Mouse (Mus musculus): ENCODE measurements at regions not wholly inside any gene's neighbourhood (a gene's known extent, or its start where the extent isn't known, plus 50 kb on each side); places are given as distances from the start of the nearest gene placed in this dataset.

GRCm38 (mm10) chr13:90584766-90585165 is 320.4 kb downstream of the Atp6ap1l start:
- no peak for DNase-seq

- DNase-seq: no peak
Measured at GRCm38 (mm10) chr13:90575371-90575770, 329.8 kb downstream of the Atp6ap1l start.

GRCm38 (mm10) chr13:90572580-90572979 is 332.6 kb downstream of the Atp6ap1l start:
- no peak for DNase-seq

GRCm38 (mm10) chr13:90563183-90563840 is 341.8 kb downstream of the Atp6ap1l start:
- DNase-seq: no peak

- DNase-seq: no peak
Measured at GRCm38 (mm10) chr13:90560095-90560494, 345.1 kb downstream of the Atp6ap1l start.

GRCm38 (mm10) chr13:90559481-90559880 is 345.7 kb downstream of the Atp6ap1l start:
- DNase-seq: no peak

- no peak for DNase-seq
Measured at GRCm38 (mm10) chr13:90551166-90551565, 354.0 kb downstream of the Atp6ap1l start.

- DNase-seq: no peak
Measured at GRCm38 (mm10) chr13:90546288-90547035, 358.7 kb downstream of the Atp6ap1l start.

GRCm38 (mm10) chr13:90545816-90546215 is 359.3 kb downstream of the Atp6ap1l start:
- no peak for DNase-seq

- peak; percentile 12 for DNase-seq
Measured at GRCm38 (mm10) chr13:90537525-90537924, 367.6 kb downstream of the Atp6ap1l start.

GRCm38 (mm10) chr13:90526998-90527397 is 378.2 kb downstream of the Atp6ap1l start:
- no peak for DNase-seq

- DNase-seq: no peak
Measured at GRCm38 (mm10) chr13:90525801-90526200, 379.4 kb downstream of the Atp6ap1l start.

- no peak for DNase-seq
Measured at GRCm38 (mm10) chr13:90521758-90522245, 383.4 kb downstream of the Atp6ap1l start.

GRCm38 (mm10) chr13:90520992-90521757 is 384.0 kb downstream of the Atp6ap1l start:
- no peak for DNase-seq

GRCm38 (mm10) chr13:90515773-90516503 is 389.2 kb downstream of the Atp6ap1l start:
- peak; percentile 79 for DNase-seq

- DNase-seq: no peak
Measured at GRCm38 (mm10) chr13:90513867-90514266, 391.3 kb downstream of the Atp6ap1l start.

GRCm38 (mm10) chr13:90512786-90513401 is 392.3 kb downstream of the Atp6ap1l start:
- DNase-seq: no peak

- DNase-seq: no peak
Measured at GRCm38 (mm10) chr13:90510479-90510878, 394.7 kb downstream of the Atp6ap1l start.

GRCm38 (mm10) chr13:90503188-90503587 is 402.0 kb downstream of the Atp6ap1l start:
- no peak for DNase-seq

- peak; percentile 4 for DNase-seq
Measured at GRCm38 (mm10) chr13:90502141-90502540, 403.0 kb downstream of the Atp6ap1l start.

GRCm38 (mm10) chr13:90498978-90499377 is 406.2 kb downstream of the Atp6ap1l start:
- no peak for DNase-seq

GRCm38 (mm10) chr13:90497573-90497972 is 407.6 kb downstream of the Atp6ap1l start:
- no peak for DNase-seq
